Mouse (Mus musculus) limb, embryonic 10.5 days (tissue): ENCODE results near the gene Trpm5. TPM values are rescaled to one million over a fixed set of nuclear protein-coding genes. Genes with fewer than 3 reads are reported as not detected.

Experiments used
- DNase-seq: peaks from one replicate; pipeline ENCODE4 v3.0.0-alpha.2; 2017; ENCODE audit warnings: low spot score
- H3K27ac ChIP-seq: fragments of 300-500 bp; sonication (generic); 2 replicates; pipeline ENCODE4 v1.5.1; 2016; ENCODE audit warnings: mild to moderate bottlenecking
- H3K27me3 ChIP-seq: fragments of 300-500 bp; sonication (generic); 2 replicates; pipeline ENCODE4 v1.6.1; 2016; ENCODE audit warnings: low read depth, mild to moderate bottlenecking; ENCODE audit not compliant: poor library complexity, severe bottlenecking
- H3K36me3 ChIP-seq: fragments of 300-500 bp; sonication (generic); 2 replicates; pipeline ENCODE4 v1.6.1; 2016; ENCODE audit warnings: mild to moderate bottlenecking, moderate library complexity
- H3K4me1 ChIP-seq: fragments of 300-500 bp; sonication (generic); 2 replicates; pipeline ENCODE4 v1.6.1; 2016
- H3K4me3 ChIP-seq: fragments of 300-500 bp; sonication (generic); 2 replicates; pipeline ENCODE4 v1.5.1; 2016; ENCODE audit warnings: mild to moderate bottlenecking, moderate library complexity
- H3K9me3 ChIP-seq: fragments of 300-500 bp; sonication (generic); replicated peaks from 2 replicates; pipeline ENCODE4 v1.6.1; 2016; ENCODE audit warnings: mild to moderate bottlenecking
- WGBS: fragments of 180-500 bp; shearing (Covaris S2); methylation state at CpG from one replicate; pipeline ENCODE4 v1.1.7; 2016; 5-methylcytosine and 5-hydroxymethylcytosine counted together
- polyA plus RNA-seq: library from polyadenylated mRNA; unstranded; fragments of >200 nt; fragmentation: Nextera tagmentation; extraction: Ambion mirVana; gene quantifications from 2 replicates; pipeline ENCODE4 v1.2.1, GENCODE M21; 2016

The Trpm5 gene
- polyA plus RNA-seq, 1 experiment from 2014 or later, result 1.9 TPM

DNA sequence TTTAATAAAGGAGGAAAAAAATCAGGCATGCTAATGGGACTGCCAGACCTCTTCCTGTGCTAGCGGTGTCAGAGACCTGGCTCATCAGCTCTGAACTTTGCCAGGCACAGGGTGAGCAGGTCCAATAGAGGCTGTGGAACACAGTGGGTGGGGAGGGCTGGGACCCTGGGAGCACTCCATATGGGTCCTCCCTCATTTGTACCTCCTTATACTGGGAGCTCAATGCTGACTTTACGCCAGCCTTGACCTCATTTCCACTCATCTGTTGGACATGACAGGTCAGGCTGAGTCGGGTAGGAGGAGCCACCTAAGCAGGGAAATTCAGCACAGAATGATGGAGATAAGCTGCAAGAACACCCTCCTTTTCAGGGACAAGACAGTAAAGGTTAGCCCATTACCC lies 26.5 kb downstream of the Trpm5 start:
- H3K9me3 ChIP-seq, result no peaks in the 10 kb centered on the region
- peaks cover 83% of the 10 kb centered on the region for H3K36me3 ChIP-seq
- 89% methylated on average over 3 of the region's 3 CpGs for WGBS
- peaks cover 30% of the 10 kb centered on the region for H3K4me1 ChIP-seq
- DNase-seq, result no peak
- peak overlapping the region; percentile 91 for H3K27ac ChIP-seq
- no peaks in the 10 kb centered on the region for H3K27me3 ChIP-seq
- peak overlapping the region; percentile 87; the same call in 1 of the 2 replicates for H3K4me3 ChIP-seq

DNA sequence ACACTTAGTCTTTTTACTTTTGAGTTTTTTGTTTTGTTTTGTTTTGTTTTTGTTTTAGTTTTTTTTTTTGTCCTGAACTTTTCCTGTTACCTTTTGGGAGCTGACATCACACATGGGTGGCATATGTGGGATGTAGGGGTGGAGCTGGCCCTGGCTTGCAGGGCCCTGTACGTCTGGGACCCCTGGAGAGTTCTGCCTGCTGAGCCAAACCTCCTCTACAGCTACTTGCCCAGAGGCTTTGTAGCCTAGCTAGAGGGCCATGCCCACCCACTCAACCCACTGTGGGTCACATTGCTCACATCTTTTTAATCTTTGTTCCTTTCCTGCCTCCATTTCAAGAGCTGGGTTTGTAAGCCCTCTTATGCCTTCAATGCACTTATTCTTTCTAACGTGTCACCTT lies 27.0 kb downstream of the Trpm5 start:
- H3K9me3 ChIP-seq, result no peaks in the 10 kb centered on the region
- H3K4me3 ChIP-seq, result 0 out of 2 replicates have a peak overlapping the region, but pooled peaks have one; percentile 87

DNA sequence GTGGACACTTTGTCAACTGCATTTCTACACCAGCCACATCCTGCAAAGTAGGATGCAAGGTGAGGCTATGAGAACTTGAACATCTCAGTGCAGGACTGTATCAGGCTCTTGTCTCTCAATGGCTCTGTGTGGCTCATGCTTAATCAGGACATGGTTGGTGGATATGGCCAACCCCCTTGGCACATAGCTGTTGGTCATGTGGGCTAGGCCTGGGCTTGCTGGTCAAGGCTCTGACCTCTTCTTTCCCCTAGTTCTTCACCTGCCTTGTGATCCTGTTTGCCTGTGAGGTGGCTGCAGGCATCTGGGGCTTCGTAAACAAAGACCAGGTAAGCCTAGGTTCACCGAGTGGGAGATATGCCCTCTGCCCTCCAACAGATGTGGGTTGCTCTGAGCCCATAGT lies 28.8 kb downstream of the Trpm5 start:
- WGBS, result 90% methylated on average over 2 of the region's 2 CpGs
- Histone ChIP-seq H3K4me3 (no peak overlapping the region), H3K9me3 (no peaks in the 10 kb centered on the region), H3K27me3 (no peaks in the 10 kb centered on the region), H3K27ac (no peak overlapping the region), H3K4me1 (peaks cover 23% of the 10 kb centered on the region), H3K36me3 (peaks cover 86% of the 10 kb centered on the region)
- DNase-seq, result no peak

More for the DNA sequence above, 27.0 kb downstream of the Trpm5 start:
- peaks cover 30% of the 10 kb centered on the region for H3K4me1 ChIP-seq
- no peak for DNase-seq
- 78% methylated on average over 2 of the region's 2 CpGs for WGBS
- H3K36me3 ChIP-seq, result peaks cover 86% of the 10 kb centered on the region
- H3K27me3 ChIP-seq, result no peaks in the 10 kb centered on the region
- H3K27ac ChIP-seq, result no peak overlapping the region

DNA sequence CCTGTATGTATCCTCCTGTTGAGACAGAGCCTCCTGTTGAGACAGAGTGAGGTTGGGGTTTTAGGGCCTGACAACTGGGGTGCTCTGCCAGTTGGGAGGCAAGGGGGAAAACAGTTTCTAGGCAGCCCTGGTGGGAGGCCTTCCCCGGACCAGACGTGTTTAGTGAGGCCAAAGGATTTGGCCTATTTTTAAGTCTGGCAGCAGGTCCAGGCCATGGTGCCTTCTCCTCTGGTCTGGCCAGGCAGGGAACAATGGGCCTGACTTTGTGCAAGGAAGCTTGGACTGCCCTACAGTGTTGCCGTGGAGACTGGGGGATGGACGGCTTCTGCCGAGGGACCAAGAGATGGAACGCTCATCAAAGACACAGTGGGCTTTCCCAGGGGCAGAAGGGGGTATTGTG lies 30.2 kb downstream of the Trpm5 start:
- Histone ChIP-seq H3K27me3 (no peaks in the 10 kb centered on the region), H3K4me3 (no peak overlapping the region), H3K27ac (no peak overlapping the region), H3K4me1 (peaks cover 16% of the 10 kb centered on the region), H3K9me3 (no peaks in the 10 kb centered on the region), H3K36me3 (peaks cover 93% of the 10 kb centered on the region)
- no peak for DNase-seq
- WGBS, result 88% methylated on average over 6 of the region's 6 CpGs

DNA sequence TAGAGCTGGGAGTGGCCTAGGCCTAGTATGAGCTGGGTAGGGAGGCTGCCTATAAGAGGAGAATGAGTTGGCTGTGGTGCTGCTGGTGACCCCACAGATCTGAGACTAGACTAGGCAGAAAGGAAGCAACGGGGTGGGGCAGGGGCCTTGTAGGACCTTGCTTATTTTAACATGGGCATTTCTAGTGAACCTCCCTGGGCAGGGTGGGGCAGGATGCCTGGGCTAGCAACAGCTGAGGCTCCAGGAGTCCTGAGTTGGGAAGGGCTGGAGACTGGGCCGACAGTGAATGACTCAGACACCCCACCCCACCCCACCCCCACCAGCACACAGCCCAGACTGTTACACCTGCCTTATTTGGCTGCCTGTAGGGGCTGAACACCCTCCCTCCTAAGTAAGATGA lies 31.7 kb downstream of the Trpm5 start:
- H3K27ac ChIP-seq, result no peak overlapping the region
- no peaks in the 10 kb centered on the region for H3K27me3 ChIP-seq
- H3K36me3 ChIP-seq, result peaks cover 99% of the 10 kb centered on the region
- no peak for DNase-seq
- H3K4me3 ChIP-seq, result no peak overlapping the region
- H3K4me1 ChIP-seq, result peaks cover 19% of the 10 kb centered on the region
- WGBS, result 92% methylated on average over 2 of the region's 2 CpGs
- no peaks in the 10 kb centered on the region for H3K9me3 ChIP-seq

DNA sequence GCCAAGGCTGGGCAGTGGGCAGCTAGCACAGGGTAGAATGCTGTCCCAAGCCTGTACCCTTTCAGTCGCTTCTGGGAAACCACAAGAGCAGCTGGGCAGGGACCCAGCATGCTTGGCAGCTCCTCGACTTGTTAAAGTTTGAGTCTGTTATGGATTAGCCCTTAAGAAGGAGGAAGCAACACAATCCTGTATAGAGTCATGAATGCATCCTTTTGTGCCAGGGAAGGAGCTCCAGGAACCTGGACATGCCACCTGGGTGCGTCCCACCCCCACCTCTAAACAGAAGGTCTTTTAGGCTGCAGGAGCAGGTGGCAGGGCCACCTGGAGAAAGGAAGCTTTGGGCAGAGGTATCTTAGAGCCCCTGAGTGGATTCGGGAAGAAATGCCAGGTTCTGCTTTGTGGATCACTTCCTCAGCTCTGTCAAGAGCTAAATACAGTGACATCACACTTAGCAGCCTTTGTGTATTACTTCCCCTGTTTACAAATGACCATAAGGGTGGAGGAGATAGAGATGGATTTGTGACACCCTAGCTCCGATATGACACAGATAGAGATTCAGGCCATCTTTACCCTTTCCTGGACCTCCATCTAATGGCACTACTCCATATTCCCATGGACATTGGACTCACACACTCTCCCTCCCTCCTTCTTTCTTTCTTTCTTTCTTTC lies 35.1 kb downstream of the Trpm5 start:
- no peaks in the 10 kb centered on the region for H3K27me3 ChIP-seq
- H3K27ac ChIP-seq, result peak overlapping the region; percentile 14; the same call in 1 of the 2 replicates
- H3K4me3 ChIP-seq, result no peak overlapping the region
- H3K36me3 ChIP-seq, result peaks cover 95% of the 10 kb centered on the region
- peaks cover 48% of the 10 kb centered on the region for H3K4me1 ChIP-seq
- 88% methylated on average over 5 of the region's 5 CpGs for WGBS
- DNase-seq, result no peak
- no peaks in the 10 kb centered on the region for H3K9me3 ChIP-seq

GRCm38 (mm10) chr7:143058221-143058697 lies 36.2 kb downstream of the Trpm5 start:
- Histone ChIP-seq H3K4me1 (peaks cover 59% of the 10 kb centered on the region), H3K27me3 (no peaks in the 10 kb centered on the region), H3K9me3 (no peaks in the 10 kb centered on the region), H3K27ac (no peak overlapping the region), H3K4me3 (no peak overlapping the region), H3K36me3 (peaks cover 84% of the 10 kb centered on the region)
- no peak for DNase-seq
- 78% methylated on average over 5 of the region's 5 CpGs for WGBS

DNA sequence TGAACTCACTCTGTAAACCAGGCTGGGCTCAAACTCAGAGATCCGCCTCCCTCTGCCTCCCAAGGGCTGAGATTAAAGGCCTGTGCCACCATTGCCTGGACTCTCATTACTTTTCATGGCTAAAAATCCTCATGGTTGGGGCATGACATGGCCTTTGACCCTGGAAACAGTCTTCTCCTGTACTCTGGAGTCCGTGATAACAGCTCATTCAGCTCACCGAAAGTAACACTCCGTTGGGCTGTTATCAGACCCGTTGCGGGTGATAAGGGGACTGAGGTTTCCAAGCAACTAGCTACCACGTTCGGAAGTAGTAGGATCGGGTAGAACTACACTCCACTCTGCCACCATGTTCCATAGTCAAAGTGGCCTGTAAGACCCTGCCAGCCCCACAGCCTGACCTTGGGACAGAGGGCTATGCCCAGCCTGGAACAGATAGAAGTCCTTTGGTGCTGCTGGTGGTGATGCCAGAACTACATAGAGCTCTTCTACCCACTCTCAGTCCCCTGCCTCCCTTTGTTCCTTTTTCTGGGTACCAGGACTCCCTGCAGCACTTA lies 36.7 kb downstream of the Trpm5 start:
- DNase-seq, result no peak
- Histone ChIP-seq H3K9me3 (no peaks in the 10 kb centered on the region), H3K4me1 (peaks cover 59% of the 10 kb centered on the region), H3K27me3 (no peaks in the 10 kb centered on the region), H3K27ac (no peak overlapping the region), H3K36me3 (peaks cover 79% of the 10 kb centered on the region), H3K4me3 (no peak overlapping the region)
- WGBS, result 77% methylated on average over 9 of the region's 9 CpGs

- Histone ChIP-seq H3K27ac (no peak overlapping the region), H3K4me3 (no peak overlapping the region), H3K27me3 (no peaks in the 10 kb centered on the region), H3K36me3 (peaks cover 71% of the 10 kb centered on the region), H3K9me3 (no peaks in the 10 kb centered on the region), H3K4me1 (peaks cover 64% of the 10 kb centered on the region)
- 88% methylated on average over 5 of the region's 5 CpGs for WGBS
- DNase-seq, result no peak
Measured at GRCm38 (mm10) chr7:143057023-143057422, 37.4 kb downstream of the Trpm5 start.

DNA sequence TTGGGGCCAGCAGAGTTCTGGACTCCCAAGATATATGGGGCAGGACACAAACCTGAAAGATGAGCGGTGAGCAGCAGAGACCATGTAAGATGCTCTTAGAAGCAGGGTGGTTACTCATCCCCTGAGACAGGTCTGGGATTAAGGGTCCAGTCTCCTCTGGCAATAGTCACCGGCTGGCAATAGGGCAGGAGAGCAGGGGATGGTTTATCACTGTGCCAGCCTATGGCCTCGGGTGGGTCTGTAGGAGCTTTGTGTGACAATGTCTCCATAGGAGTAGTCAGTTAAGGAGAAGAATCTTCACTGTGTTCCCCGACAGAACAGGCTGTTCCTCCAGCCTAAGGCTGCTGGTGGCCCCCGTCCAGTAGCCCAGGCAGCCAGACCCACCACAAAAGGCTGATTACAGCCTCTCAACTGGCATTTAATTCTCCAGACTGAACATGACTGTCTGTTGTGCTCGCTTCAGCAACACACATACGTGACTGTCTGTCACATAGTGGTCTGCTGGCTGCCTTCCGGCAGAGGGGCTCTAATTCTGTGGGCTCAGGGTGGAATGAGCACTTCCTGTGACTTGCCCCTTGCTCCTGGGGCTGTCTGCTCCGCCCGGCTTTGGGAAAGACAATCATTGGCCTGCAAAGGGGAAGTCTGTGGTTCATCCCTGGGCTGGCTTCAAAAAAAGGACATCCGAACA lies 38.8 kb downstream of the Trpm5 start:
- H3K36me3 ChIP-seq, result peaks cover 58% of the 10 kb centered on the region
- peak overlapping the region; percentile 70 for H3K4me3 ChIP-seq
- H3K27ac ChIP-seq, result peak overlapping the region; percentile 33; the same call in 1 of the 2 replicates
- WGBS, result 82% methylated on average over 11 of the region's 11 CpGs
- peaks cover 67% of the 10 kb centered on the region for H3K4me1 ChIP-seq
- no peaks in the 10 kb centered on the region for H3K9me3 ChIP-seq
- H3K27me3 ChIP-seq, result no peaks in the 10 kb centered on the region
- no peak for DNase-seq

GRCm38 (mm10) chr7:143055001-143055400 lies 39.4 kb downstream of the Trpm5 start:
- Histone ChIP-seq H3K4me3 (peak overlapping the region; percentile 70), H3K4me1 (peaks cover 67% of the 10 kb centered on the region), H3K27ac (0 out of 2 replicates have a peak overlapping the region, but pooled peaks have one; percentile 93), H3K36me3 (peaks cover 51% of the 10 kb centered on the region), H3K9me3 (no peaks in the 10 kb centered on the region), H3K27me3 (no peaks in the 10 kb centered on the region)
- no peak for DNase-seq
- 93% methylated on average over 3 of the region's 3 CpGs for WGBS

GRCm38 (mm10) chr7:143054612-143054965 lies 39.9 kb downstream of the Trpm5 start:
- 75% methylated on average over 3 of the region's 3 CpGs for WGBS
- no peak for DNase-seq
- Histone ChIP-seq H3K9me3 (no peaks in the 10 kb centered on the region), H3K27ac (0 out of 2 replicates have a peak overlapping the region, but pooled peaks have one; percentile 93), H3K27me3 (no peaks in the 10 kb centered on the region), H3K36me3 (peaks cover 48% of the 10 kb centered on the region), H3K4me1 (peaks cover 67% of the 10 kb centered on the region), H3K4me3 (peak overlapping the region; percentile 70)
